Mouse (Mus musculus) midbrain, postnatal 0 days (tissue): ENCODE measurements around the gene Evx1. TPM values are rescaled to one million over a fixed set of nuclear protein-coding genes. Genes with fewer than 3 reads are reported as not detected.

Experiments used
- ATAC-seq: fragments of 200-750 bp; cut with Nextera tagmentation; 2 replicates; pipeline ENCODE4 v1.8.0; 2017; ENCODE audit warnings: moderate number of reproducible peaks, mild to moderate bottlenecking, moderate TSS enrichment, moderate library complexity; ENCODE audit not compliant: low FRiP score
- DNase-seq: peaks from one replicate; pipeline ENCODE4 v3.0.0-alpha.2; 2015; ENCODE audit warnings: low spot score
- H3K27ac ChIP-seq: fragments of 300-500 bp; sonication (generic); 2 replicates; pipeline ENCODE4 v1.5.1; 2014; ENCODE audit warnings: low read depth, mild to moderate bottlenecking, low read length, mixed read lengths
- H3K27me3 ChIP-seq: fragments of 300-500 bp; sonication (generic); 2 replicates; pipeline ENCODE4 v1.6.1; 2014; ENCODE audit warnings: low read length, control low read depth, mixed read lengths; ENCODE audit not compliant: insufficient read depth
- H3K36me3 ChIP-seq: fragments of 300-500 bp; sonication (generic); 2 replicates; pipeline ENCODE4 v1.6.1; 2014; ENCODE audit warnings: low read length, control low read depth, mixed read lengths; ENCODE audit not compliant: insufficient read depth
- H3K4me1 ChIP-seq: fragments of 300-500 bp; sonication (generic); 2 replicates; pipeline ENCODE4 v1.6.1; 2014; ENCODE audit warnings: mild to moderate bottlenecking, control low read depth, antibody characterized with exemption, low read length, mixed read lengths; ENCODE audit not compliant: insufficient read depth
- H3K4me2 ChIP-seq: fragments of 300-500 bp; sonication (generic); 2 replicates; pipeline ENCODE4 v1.6.1; 2014; ENCODE audit warnings: low read depth, mild to moderate bottlenecking, low read length, mixed read lengths; ENCODE audit not compliant: poor library complexity, severe bottlenecking
- H3K4me3 ChIP-seq: fragments of 300-500 bp; sonication (generic); 2 replicates; pipeline ENCODE4 v1.5.1; 2014; ENCODE audit warnings: low read depth, mild to moderate bottlenecking, low read length, moderate library complexity
- H3K9ac ChIP-seq: fragments of 300-500 bp; sonication (generic); replicated peaks from 2 replicates; pipeline ENCODE4 v1.6.1; 2014; ENCODE audit warnings: mild to moderate bottlenecking, low read length, moderate library complexity, mixed read lengths; ENCODE audit not compliant: poor library complexity, severe bottlenecking
- H3K9me3 ChIP-seq: fragments of 300-500 bp; sonication (generic); 2 replicates; pipeline ENCODE4 v1.6.1; 2016; ENCODE audit warnings: low read length, control low read depth
- CTCF ChIP-seq: IDR thresholded peaks from 2 replicates; pipeline ENCODE4 v1.5.1; 2016; ENCODE audit warnings: antibody characterized with exemption, mild to moderate bottlenecking
- WGBS: fragments of 180-500 bp; shearing (Covaris S2); extraction: QIAGEN DNeasy Blood & Tissue Kit; methylation state at CpG from one replicate; pipeline ENCODE4 v1.1.7; 2014; 5-methylcytosine and 5-hydroxymethylcytosine counted together
- polyA plus RNA-seq: library from polyadenylated mRNA; unstranded; fragments of >200 nt; fragmentation: Nextera tagmentation; extraction: Ambion mirVana; gene quantifications from 2 replicates; pipeline ENCODE4 v1.2.1, GENCODE M21; 2015
- total RNA-seq: library from RNA; depleted of rRNA; stranded (reverse); fragments of >200 nt; gene quantifications from 2 replicates; pipeline ENCODE4 v1.2.3, GENCODE M21; 2014

The Evx1 gene
- total and polyA plus RNA-seq, 2 experiments from 2014 or later: 0.85 to 1.0 TPM

GRCm38 (mm10) chr6:52310366-52310765 is 2.9 kb upstream of the Evx1 start:
- ATAC-seq: no peak
- under 1% methylated on average over 24 of the region's 24 CpGs for WGBS
- Histone ChIP-seq H3K4me3 (no peak overlapping the region), H3K9me3 (no peaks in the 10 kb centered on the region), H3K36me3 (no peaks in the 10 kb centered on the region), H3K4me2 (no peak overlapping the region), H3K27me3 (peaks cover 78% of the 10 kb centered on the region), H3K9ac (no peak overlapping the region), H3K27ac (no peak overlapping the region), H3K4me1 (no peaks in the 10 kb centered on the region)
- DNase-seq: no peak
- TF ChIP-seq CTCF: no peak

DNA sequence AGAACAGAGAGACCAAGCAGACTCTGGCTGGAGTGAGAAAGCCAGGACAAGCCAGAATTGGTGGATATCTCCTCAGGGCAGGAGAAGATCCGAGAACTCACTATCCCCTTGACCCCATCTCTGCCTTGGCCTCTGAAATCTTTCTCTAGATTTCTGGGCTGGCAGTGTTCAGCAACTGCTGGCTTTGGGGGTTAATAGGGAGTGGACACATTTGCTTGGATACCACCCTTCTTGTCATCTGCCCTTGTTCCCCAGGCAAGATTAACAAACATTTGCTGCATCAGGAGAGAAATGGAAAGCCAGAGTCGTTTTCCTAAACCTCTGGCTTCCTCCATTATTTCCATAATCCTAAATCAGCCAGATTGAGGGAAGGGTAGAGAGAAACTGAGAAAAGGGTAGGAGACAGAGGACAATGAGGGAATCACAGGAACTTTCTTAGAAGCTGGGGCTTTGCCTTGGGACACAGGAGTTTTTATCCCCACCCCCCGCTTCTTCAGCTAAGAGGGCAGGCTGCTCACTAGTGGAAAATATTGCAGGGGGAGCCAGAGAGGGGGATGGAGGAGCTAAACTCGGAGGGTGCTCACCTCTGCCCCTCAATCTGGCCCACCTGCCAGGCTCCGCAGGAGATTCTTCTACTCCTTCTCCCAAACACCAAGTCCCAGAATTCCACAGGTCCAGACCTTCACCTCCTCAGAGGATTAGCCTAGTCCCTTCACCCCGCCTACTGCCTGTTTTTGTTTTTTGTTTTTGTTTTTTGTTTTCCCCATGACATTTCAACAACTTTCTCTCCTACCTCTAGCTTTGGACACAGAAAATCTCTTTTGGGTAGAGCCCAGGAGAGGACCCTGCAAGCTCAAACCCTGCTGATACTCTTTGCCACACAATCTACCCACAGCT is 1.4 kb upstream of the Evx1 start:
- Histone ChIP-seq H3K4me1 (no peaks in the 10 kb centered on the region), H3K4me2 (no peak overlapping the region), H3K27me3 (peaks cover 87% of the 10 kb centered on the region), H3K9me3 (no peaks in the 10 kb centered on the region), H3K4me3 (no peak overlapping the region), H3K9ac (no peak overlapping the region), H3K36me3 (no peaks in the 10 kb centered on the region), H3K27ac (no peak overlapping the region)
- DNase-seq (no peak), ATAC-seq (no peak)
- WGBS: 3% methylated on average over 6 of the region's 6 CpGs
- no peak for TF ChIP-seq CTCF

DNA sequence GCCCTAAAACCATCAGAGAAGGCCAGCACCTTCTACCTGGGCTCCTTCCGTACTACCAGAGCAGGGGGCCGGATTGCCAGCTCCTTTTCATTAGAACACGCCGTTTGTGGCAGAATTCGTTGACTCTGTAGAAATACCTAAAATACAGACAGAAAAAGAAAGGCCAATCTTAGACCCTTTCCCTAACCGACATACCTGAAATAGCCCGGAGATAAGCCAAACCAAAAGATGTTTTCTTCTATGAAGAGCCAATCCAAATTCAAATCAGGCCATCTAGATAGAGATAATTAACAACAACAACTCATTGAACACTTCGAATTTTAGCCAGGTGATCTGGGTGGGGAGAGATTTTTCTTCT is 761 bp upstream of the Evx1 start:
- H3K9ac ChIP-seq: no peak overlapping the region
- no peak overlapping the region for H3K27ac ChIP-seq
- H3K27me3 ChIP-seq: peaks cover 87% of the 10 kb centered on the region
- TF ChIP-seq CTCF: no peak
- H3K4me3 ChIP-seq: no peak overlapping the region
- WGBS: 1% methylated on average over 8 of the region's 8 CpGs
- H3K4me1 ChIP-seq: no peaks in the 10 kb centered on the region
- no peak overlapping the region for H3K4me2 ChIP-seq
- no peaks in the 10 kb centered on the region for H3K9me3 ChIP-seq
- H3K36me3 ChIP-seq: no peaks in the 10 kb centered on the region
- no peak for ATAC-seq
- no peak for DNase-seq

DNA sequence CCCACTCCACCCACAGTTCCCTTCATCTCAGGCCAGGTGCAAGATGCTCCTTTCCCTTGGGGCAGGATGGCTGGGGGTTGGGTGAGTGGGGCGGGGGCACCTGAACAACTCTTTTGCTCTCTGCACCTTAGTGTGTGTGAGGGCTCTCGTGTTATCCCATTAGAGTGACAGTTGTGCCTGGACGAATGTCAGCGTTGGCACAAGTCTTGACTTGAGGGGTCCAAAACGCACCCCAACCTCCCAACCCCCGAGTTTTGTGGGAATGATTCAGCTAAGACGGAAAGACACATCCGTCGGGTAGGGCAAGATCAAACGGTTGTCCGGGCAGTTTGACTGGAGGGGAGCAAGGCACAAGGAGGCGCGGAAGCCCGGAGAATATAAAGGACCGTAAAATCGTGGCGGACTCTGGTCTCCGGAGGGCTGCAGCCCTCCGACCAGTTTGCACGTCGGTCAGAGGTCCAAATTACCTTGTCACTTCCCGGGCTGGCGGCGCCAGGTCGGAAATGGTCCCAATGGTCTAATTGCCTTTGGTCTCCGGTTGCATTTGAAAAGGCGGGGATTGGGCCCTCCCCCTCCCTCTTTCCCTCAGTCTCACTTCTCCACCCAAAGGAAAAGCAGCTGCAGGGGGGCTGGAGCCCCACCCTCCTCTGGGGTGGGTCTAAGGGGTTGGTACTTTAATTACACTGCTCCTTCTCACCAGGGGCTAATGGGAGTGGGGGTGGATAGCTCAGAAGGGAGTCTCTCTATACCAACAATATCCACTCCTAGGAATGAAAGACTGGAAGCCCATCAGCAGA is 1.2 kb downstream of the Evx1 start:
- no peaks in the 10 kb centered on the region for H3K36me3 ChIP-seq
- DNase-seq (no peak), ATAC-seq (no peak)
- H3K4me1 ChIP-seq: no peaks in the 10 kb centered on the region
- no peak for TF ChIP-seq CTCF
- H3K9me3 ChIP-seq: no peaks in the 10 kb centered on the region
- peaks cover 82% of the 10 kb centered on the region for H3K27me3 ChIP-seq
- no peak overlapping the region for H3K9ac ChIP-seq
- under 1% methylated on average over 27 of the region's 27 CpGs for WGBS
- H3K4me2 ChIP-seq: no peak overlapping the region
- no peak overlapping the region for H3K27ac ChIP-seq
- H3K4me3 ChIP-seq: peak overlapping the region; percentile 13

DNA sequence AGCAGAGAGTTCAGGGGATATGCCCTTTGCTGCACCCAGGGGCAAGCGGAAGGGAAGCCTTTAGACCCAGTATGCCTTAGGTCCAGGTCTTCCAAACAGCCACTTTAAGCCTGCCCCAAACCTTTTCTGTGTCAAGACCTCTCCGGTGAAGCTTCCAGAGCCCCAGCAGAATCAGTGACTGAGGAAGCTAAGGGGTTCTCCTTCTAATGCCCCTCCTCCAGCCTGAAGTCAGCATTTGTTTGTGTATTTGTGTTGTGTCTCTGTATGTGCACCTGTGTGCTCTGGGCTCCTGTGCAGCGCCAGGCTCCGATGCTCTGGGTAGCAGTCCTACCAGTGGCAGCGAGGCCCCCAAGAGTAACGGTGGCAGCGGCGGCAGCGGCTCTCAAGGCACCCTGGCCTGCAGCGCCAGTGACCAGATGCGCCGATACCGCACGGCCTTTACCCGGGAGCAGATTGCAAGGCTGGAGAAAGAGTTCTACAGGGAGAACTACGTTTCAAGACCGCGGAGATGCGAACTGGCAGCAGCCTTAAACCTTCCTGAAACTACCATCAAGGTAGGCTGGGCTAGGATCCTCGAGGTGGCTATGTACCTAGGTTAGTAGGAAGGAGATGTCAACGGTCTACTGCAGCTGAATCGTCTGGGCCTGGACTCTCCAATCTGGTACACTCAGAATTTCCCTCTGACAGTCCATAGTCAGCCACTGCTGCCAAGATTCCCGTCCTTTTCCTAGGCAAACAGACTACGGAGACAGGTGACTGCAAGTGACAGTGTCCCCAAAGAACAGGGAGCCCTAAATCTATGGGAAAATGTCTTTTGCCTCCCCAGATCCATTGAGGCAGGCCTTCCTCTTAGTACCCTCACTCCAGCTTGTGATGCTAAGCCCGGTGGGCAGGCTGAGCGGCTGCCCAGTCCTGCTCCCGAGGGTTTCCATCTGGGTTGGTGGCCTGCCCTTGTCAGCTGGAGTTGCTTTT is 2.4 kb downstream of the Evx1 start:
- DNase-seq (no peak), ATAC-seq (no peak)
- Histone ChIP-seq H3K9me3 (no peaks in the 10 kb centered on the region), H3K4me1 (no peaks in the 10 kb centered on the region), H3K27me3 (peaks cover 83% of the 10 kb centered on the region), H3K4me2 (no peak overlapping the region), H3K4me3 (peak overlapping the region; percentile 8; the same call in 1 of the 2 replicates), H3K9ac (no peak overlapping the region), H3K36me3 (no peaks in the 10 kb centered on the region), H3K27ac (no peak overlapping the region)
- 3% methylated on average over 27 of the region's 27 CpGs for WGBS
- no peak for TF ChIP-seq CTCF
